Mouse (Mus musculus): ENCODE data around the gene Phactr4.

Gene Phactr4

DNA sequence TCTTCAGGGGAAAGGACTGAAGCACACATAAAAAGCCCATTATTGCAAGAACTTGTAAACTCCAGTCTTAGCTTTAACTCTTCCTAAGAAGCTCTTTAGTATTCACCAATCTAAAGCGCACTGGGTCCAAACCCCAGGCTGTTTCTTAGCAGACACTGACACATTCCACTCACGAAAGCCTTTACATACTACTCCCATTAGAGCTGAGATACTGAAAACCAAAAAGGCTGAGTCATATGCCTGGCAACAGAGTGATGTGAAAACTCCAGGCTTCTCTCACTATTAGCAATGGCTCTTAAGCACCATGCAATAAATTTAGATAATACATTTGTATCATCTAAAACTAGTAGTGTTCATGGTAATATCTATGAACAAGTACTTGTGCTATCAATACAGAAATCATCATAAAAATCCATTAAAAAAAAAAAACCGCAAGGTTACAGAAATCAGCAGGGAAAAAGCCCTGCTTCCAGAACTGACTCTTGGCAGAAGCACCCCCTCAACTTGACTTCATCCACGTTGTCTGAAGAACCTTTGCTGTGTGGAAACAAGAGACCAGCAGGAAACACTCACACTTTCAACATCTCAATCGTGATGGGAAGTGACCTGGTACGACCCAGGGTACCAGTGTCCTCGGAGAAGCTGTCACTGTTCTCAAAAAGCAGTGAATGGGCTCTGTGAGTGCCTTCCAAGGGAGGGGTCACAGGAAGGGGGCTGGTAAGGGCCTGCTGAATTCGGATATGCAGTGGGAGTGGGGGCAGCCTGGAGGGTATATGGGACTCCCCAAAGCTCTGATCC, 52.1 kb downstream of the Phactr4 start:
- no peak for DNase-seq (ENCODE audit: extremely low read depth, low read depth)

DNA sequence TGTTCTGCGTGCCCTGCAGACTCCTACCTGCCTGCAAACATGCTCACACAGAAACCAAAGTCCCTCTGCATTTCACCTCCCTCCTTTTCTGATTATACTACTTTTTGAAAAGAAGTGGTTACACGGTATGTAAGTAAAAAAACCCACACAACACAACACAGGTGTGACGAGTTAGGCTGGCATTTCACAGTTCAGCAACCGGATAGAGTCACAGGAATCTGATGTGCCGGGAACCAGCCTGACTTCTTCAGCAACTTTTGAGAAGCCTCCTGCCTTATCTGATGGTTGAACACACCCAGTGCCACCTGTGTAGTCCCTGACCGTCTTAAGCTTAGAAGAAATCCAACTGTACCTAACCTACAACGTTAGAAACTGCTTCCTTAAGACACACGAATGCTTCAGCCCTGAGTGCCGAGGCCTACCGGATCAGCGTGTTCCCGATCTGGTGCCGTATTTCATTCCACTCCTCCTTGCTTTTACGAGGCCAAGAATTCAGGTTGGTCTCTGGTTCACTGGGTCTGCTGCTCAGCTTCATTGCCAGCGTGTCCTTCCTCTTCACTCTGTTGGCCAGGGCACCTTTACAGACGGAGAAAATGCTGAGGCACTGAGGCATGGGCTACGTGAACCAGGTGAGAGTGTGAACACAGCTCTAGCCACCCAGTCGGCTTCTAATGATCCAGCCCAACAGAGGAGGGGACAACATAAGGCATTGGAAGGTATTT, 54.6 kb downstream of the Phactr4 start:
- no peak for DNase-seq (ENCODE audit: extremely low read depth, low read depth)

DNA sequence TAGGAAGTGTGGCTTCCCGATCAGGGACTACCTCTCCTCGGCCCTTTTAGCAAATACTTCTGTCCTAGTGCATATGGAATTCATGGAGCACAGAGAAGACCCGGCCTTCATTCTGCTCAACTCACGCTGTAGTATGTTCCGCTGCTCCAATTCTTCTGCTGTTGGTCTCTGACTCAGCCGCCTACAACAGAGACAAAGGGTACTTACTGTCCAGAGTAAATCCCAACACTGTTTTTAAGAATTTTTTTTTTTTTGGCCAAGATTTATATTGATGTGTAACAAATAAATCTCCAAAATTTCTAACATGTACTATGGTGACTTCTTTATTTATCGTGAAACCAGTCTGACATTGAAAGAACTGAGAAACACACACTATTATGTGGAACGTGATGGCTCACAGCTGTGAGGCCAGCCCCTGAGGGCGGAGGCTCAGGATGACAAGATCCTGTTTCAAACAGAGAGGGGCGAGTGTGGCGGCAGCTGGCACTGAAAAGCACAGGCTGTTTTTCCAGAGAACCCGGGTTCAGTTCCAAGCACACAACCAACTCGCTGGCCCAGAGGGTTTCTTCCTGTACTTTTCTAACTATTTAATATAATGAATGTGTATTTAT, 56.7 kb downstream of the Phactr4 start:
- no peak for DNase-seq (ENCODE audit: extremely low read depth, low read depth)

DNA sequence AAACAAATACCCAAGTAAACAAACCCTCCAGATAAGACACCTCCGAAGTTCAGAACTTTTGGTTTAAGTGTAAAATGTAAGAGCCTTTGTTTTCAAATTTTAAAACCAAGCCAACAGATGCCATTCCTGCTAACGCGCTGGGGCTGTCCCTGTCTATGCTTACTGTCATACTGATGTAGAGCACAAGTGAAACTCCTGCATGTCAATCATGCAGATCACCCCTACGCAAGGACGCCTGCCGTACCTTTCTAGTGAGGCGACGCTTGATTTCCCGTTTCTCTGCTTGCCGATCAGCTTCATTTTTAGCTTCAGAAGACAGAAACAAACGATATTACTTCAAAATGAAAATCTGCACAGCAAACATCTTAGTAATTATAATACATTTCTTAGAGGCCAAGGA, 58.8 kb downstream of the Phactr4 start:
- no peak for DNase-seq (ENCODE audit: extremely low read depth, low read depth)

DNA sequence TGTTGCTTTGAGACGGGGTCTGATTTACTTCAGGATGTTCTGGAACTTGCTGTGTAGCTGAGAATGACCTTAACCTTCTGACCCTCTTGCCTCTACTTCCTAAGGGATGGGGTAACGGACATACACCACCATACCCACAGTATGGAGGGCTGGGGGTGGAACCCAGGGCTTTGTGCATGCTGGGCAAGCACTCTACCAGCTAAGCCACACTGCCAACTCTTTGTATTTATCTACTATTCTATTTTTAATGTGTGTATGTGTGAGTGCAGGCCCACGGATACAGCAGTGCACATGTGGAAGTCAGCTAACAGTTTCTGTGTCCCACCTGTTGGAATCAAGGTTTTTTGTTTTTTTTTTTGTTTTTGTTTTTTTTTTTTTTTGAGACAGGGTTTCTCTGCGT, 62.8 kb downstream of the Phactr4 start:
- no peak for DNase-seq (ENCODE audit: extremely low read depth, low read depth)

DNA sequence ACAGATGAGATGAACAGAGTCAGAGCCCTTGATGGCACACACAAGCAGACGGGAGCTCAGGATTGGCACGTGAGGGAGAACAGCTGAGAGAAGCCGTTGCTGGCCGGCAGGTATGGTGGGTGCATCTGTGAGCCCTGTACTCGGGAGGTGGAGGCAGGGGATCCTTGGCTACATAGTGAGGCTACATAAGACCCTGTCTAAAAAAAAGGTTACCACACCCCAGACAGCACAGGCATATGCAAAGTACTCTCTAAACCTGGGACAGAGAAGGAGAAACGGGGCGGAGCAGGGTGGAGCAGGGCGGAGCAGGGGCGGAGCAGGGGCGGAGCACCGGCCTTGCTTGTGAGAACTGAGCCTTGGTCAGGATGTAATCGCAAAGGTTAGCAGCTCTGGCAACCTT, 66.1 kb downstream of the Phactr4 start:
- no peak for DNase-seq (ENCODE audit: extremely low read depth, low read depth)

DNA sequence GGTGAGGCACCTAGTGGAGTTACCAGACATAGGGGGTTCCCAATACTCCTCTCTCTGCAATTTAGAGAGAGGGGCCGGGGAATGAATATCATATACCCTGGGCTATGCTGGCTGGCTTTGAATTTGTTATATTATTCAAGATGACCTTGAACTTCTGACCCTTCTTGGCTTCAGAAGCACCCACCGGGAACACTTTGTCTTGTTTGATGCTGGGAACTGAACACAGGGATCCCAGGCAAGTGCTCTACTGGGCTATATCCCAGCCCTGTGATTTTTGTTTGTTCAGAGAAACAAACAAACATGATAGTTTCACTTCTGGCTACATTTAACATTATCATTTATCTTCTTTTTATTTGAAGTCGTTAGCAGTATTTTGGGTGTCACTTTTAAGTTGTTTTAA, 66.9 kb downstream of the Phactr4 start:
- no peak for DNase-seq (ENCODE audit: extremely low read depth, low read depth)

DNA sequence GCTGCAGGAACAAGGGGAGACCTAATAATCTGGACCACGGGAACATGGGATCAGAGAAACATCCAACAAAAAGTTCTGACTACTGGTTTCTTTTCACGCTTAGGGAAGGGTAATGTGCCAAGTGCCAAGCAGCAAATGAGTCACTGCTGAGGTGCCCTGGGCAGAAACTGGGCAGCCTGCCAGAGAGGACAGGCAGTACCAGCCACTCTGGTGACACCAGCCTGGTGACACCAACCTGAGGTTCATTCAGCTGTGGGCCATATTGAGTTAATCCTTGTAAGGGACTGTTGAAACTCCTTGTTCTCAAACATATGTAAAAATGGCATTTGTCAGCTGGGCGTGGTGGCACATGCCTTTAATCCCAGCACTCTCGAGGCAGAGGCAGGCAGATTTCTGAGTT, 67.7 kb downstream of the Phactr4 start:
- DNase-seq (ENCODE audit: extremely low read depth, low read depth) = no peak

DNA sequence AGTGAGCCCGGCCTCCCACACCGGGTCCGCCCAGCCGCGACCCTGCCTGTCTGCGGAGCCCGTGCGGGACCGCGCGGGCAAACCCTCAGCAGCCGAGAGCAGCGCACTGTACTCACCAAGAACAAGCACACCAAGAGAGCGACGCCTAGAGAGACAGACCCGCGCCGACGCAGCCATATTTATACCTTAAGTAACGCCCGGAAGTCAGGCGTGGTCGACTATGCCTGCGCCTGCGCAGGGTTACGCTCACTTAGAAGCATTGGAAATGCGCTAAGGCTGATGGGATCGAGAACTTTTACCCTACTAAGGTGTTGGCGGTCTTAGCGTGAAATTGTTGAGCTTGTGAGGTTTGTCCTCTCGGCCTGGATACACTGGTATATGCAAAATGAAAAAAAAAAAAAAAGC, 68.8 kb downstream of the Phactr4 start, which contains the start of gene Rcc1:
Gene Rcc1, minus strand, starts transcription at position 125 of the 405 bp plus-strand sequence.
- DNase-seq (ENCODE audit: extremely low read depth, low read depth) = peak; percentile 90

DNA sequence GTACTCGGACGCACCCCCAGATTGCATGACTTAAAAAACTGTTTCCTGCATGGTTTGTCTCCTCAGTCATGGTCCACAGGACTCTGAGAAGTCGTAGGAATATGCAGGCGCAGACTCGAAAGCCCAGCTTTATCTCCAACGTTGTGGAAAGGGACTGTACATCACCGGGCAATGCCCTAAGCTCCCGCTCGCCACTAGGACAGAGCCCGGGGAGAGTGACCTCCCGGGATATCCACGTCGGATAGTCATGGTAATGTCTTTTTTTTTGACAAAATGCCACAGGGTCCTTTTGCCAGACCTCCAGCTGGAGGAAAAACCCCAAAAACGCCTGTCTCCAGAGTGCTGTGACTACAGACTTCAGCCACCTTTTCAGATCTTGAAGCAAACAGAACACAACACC, 69.5 kb downstream of the Phactr4 start:
- DNase-seq (ENCODE audit: extremely low read depth, low read depth) = no peak

DNA sequence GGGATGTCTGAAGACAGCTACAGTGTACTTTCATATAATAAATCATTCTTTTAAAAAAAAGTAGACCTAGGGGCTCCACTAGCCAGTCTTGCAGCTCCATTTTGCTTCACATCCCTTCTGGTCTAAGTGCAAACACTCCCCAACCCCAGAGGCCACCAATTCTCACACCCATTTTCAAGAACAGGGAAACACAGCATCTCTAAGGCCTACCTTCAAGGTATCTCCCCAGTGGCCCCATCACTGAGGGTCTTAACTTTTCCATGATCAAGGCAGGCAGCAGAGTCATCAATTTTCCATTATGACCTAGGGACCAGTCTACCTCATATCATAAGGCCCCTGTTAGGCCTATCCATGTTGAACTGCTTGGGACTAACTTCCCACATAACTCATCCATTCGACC, 70.9 kb downstream of the Phactr4 start:
- DNase-seq (ENCODE audit: extremely low read depth, low read depth) = no peak

DNA sequence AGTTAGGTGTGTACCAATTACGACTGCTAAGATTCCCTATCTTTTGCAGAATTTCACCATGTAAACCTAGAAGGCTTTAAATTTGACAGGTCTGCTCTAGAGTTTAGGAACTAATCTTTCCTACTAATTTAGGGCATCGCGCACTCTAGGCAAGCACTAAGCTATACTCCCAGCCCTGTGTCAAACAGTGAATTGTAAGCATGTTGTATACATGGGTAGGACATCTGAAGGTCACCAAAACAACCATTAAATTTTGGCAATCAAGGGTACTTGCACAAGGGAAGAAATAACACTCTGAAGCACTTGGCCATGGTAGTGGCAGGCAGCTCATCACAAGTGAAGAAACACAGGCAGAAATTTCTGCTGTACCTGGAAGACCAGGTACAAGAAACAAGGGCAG, 71.4 kb downstream of the Phactr4 start:
- no peak for DNase-seq (ENCODE audit: extremely low read depth, low read depth)

DNA sequence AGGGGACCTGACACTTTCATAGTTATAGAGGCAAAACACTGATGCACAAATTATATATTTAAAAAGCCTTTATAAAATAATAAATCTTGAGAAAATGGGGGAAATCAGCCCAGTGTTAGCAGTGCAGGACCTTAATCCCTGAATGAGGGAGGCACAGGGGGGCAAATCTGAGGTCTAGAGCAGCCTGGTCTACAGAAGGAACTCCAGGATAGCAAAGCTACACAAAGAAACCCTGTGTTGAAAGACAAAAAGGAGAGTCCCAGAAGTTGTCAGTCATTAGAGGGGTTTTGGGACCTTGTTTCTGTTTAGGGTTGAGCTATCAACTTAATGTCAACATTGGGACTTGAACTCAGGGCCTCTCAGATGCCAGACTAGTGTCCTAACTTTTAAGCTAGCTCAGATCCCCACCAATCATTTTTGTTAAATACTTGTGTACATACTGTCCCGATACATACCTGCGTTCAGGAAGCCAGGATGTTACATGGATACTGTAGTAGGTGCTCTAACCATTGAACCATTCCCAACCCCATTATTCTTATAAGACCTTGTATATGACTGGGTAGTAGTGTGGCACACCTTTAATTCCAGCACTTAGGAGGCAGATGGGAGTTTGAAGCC, 72.1 kb downstream of the Phactr4 start:
- DNase-seq (ENCODE audit: extremely low read depth, low read depth) = no peak

DNA sequence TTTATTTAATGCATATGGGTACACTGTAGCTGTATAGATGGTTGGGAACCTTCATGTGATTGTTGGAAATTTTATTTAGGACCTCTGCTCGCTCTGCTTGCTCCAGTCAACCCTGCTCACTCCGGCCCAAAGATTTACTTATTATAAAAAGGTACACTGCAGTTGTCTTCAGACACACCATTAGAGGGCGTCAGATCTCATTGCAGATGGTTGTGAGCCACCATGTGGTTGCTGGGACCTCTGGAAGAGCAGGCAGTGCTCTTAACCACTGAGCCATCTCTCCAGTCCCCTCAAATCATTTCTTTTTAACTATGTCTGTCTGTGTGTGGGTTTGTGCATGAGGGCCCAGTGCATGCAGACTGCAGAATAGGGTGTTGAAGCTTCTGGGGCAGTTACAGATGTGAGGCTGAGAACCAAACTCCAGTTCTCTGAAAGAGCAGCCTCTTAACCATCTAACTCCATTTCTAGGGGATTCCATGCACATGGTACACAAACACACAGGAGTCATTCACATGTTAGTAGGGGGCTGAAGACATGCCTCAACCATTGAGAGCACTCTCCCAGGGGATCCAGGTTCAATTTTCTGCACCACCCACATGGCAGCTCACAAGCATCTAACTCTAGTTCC, 72.7 kb downstream of the Phactr4 start:
- DNase-seq (ENCODE audit: extremely low read depth, low read depth) = peak; percentile 66

DNA sequence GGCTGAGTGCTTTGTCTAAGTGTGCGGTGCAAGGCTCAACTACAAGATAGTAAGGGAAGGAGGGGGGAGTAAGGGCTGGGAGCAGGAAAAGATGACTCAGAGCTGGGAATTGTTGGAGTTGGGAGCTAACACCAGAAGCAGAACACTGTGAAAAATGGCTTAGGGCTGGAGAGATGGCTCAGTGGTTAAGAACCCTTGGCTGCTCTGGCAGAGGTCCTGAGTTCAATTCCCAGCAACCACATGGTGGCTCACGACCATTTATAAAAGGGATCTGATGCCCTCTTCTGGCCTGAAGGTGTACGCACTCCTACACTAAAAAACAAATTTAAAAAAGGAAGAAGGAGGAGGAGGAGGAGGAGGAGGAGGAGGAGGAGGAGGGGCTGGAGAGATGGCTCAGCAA, 75.6 kb downstream of the Phactr4 start:
- no peak for DNase-seq (ENCODE audit: extremely low read depth, low read depth)

DNA sequence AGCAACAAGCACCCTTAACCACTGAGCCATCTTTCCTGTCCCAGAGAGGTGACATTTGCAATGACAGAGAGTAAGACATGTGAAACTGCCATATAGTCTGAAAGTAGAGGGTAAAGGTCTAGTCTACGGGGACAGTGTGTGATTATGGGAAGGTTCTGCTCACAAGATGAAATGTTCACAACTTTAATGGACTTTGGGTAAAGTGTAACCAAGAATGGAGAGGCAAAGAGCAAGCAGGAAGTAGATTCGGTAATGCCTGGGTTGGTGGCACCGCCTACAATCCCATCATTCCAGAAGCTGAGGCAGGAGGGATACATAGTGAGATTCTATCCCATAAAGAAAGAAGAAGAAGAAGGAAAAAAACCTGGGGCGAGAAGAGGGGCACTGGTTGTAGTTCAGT, 76.0 kb downstream of the Phactr4 start:
- DNase-seq (ENCODE audit: extremely low read depth, low read depth) = no peak

DNA sequence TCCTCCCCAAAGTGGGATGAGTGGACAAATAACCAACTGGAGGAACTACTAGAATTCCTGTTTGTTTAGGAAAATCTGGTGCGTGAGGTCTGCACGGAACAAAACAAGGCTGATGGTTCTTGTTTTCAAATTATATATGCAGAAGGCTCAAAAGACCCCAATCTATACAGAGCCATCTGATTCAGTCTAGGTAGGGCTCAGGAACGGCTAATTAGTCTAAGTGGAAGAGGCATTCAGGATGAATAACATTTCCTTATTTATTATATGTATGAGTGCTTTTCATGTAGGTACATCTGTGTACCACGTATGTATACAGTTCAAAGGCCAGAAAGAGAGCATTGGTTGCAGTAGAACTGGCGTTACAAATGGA, 76.5 kb downstream of the Phactr4 start:
- no peak for DNase-seq (ENCODE audit: extremely low read depth, low read depth)

DNA sequence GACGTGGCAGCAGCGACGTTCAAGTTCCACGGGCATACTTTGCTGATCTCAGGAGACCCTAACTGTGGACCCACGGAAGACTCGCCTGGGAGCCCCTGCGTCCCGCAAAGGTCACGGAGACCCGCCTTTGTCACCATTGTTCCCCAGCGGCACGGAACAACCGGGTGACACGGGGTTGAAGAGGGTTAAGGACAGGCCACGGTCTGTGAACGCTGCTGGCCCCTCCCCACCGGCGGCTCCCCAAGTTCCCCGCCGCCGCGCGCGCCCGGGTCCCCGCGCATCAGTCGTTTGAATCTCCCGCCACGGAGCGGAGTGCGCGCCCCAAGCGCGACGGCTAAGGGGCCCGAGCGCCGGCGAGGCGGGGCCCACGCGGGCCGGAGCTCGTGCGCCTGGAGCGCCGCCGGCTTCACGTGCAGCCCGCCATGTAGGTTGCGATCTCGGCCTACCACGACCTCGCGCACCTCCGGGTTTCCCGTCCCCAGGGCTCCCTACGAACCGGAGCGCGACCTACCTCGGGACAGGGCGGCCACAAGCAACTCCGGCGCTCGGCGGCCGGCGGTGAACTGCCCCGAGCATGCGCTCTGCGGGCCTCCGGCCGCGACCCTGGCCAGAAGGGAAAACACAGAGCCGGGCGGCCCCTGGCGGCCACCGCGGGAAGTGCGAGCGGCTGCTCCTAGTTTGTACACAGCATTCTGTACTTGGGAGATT, 77.0 kb downstream of the Phactr4 start:
- no peak for DNase-seq (ENCODE audit: extremely low read depth, low read depth)

DNA sequence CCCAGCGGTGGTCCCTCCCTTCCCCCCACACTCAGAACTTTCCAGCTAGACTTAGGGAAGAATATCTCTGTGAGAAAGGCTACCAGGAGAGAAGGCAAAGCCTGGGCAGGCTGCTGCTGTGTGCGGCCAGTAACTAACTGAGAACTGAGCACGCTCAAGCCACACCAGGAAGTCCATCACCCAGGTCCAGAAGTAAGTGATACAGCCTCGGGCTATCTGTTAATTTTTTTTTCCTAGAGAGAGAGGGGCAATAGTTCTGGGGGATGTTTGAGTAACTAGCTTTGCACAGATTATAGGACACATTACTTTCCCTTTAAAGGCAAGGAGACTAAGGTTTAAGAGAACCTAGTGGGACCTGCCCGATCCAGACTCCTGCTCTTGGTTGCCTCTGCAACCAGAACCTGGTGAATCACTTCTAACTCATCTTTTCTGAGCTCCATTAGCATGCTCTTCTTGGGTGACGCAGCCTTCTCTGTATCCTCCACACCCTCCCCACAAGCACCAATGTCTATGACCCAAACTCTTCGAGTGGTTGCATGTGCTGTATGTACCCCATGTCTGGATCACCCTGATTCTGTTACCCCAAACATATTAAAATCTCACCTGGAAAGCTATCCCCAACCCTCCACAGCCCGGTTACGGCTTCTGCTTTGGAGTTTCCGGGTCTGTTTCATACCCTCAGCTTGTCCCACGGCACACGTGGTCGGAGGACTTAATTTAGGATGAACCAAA, 77.7 kb downstream of the Phactr4 start:
- no peak for DNase-seq (ENCODE audit: extremely low read depth, low read depth)

DNA sequence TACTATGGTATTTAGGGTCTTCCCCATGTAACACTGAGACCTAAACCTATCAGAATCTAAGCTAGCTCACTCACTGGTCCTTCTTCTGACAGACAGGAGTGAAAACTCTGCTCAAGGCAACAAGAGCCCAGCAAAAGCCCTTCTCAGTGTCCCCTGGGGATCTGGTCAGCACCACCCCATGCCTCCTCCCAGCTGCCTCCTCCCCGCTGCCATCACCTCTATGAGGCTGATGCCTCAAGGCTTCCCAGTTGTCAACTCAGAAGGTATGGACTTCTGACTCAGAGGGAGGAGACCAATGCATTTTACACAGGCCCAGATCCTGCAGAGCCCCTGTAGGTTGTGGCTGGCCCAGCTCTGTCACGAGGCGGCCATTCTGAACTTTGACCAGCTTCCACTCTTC, 80.8 kb downstream of the Phactr4 start:
- no peak for DNase-seq (ENCODE audit: extremely low read depth, low read depth)
